Mouse (Mus musculus): Measurements from ENCODE around the gene Wwc2. TPM values are rescaled to one million over a fixed set of nuclear protein-coding genes. Genes with fewer than 3 reads are reported as not detected.

The Wwc2 gene
- polyA plus RNA-seq, 1 experiment from 2014 or later, result 18.0 TPM

- no peak overlapping the region for H3K4me2 ChIP-seq
- H3K9me3 ChIP-seq (replicated peaks), result no peaks in the 10 kb centered on the region
- 83% methylated on average over 13 of the region's 13 CpGs for WGBS
- H3K27ac ChIP-seq, result no peak overlapping the region
- no peak overlapping the region for H3K4me3 ChIP-seq (replicated peaks)
- H3K4me1 ChIP-seq, result 0 out of 2 replicates have a peak, but pooled peaks cover 5% of the 10 kb centered on the region
- H3K36me3 ChIP-seq, result peaks cover 25% of the 10 kb centered on the region
- no peaks in the 10 kb centered on the region for H3K27me3 ChIP-seq
- no peak overlapping the region for H3K9ac ChIP-seq
- ATAC-seq (replicated peaks; ENCODE audit: low FRiP score), result no peak
These were observed 99.9 kb downstream of the Wwc2 start for GRCm38 (mm10) chr8:47890814-47891210.

- H3K4me3 ChIP-seq (replicated peaks), result no peak overlapping the region
These were observed 100.5 kb downstream of the Wwc2 start for GRCm38 (mm10) chr8:47889936-47890813.

GRCm38 (mm10) chr8:47888841-47889570 lies 101.7 kb downstream of the Wwc2 start:
- H3K36me3 ChIP-seq, result peaks cover 42% of the 10 kb centered on the region
- no peak overlapping the region for H3K4me3 ChIP-seq (replicated peaks)
- no peak overlapping the region for H3K27ac ChIP-seq
- no peak overlapping the region for H3K9ac ChIP-seq
- H3K9me3 ChIP-seq (replicated peaks), result no peaks in the 10 kb centered on the region
- H3K27me3 ChIP-seq, result no peaks in the 10 kb centered on the region
- 0 out of 2 replicates have a peak, but pooled peaks cover 5% of the 10 kb centered on the region for H3K4me1 ChIP-seq
- no peak overlapping the region for H3K4me2 ChIP-seq
- 55% methylated on average over 11 of the region's 11 CpGs for WGBS
- ATAC-seq (replicated peaks; ENCODE audit: low FRiP score), result no peak

More at GRCm38 (mm10) chr8:47889936-47890813, 100.5 kb downstream of the Wwc2 start:
- Histone ChIP-seq H3K9me3 (replicated peaks) (no peaks in the 10 kb centered on the region), H3K4me2 (no peak overlapping the region), H3K27ac (no peak overlapping the region), H3K36me3 (peaks cover 30% of the 10 kb centered on the region), H3K9ac (no peak overlapping the region), H3K27me3 (no peaks in the 10 kb centered on the region), H3K4me1 (0 out of 2 replicates have a peak, but pooled peaks cover 5% of the 10 kb centered on the region)
- no peak for ATAC-seq (replicated peaks; ENCODE audit: low FRiP score)
- 76% methylated on average over 23 of the region's 23 CpGs for WGBS

GRCm38 (mm10) chr8:47884306-47884705 lies 106.4 kb downstream of the Wwc2 start:
- H3K4me2 ChIP-seq, result no peak overlapping the region

GRCm38 (mm10) chr8:47883739-47884138 lies 107.0 kb downstream of the Wwc2 start:
- Histone ChIP-seq H3K9ac (no peak overlapping the region), H3K4me1 (no peaks in the 10 kb centered on the region), H3K36me3 (peaks cover 78% of the 10 kb centered on the region), H3K4me3 (replicated peaks) (no peak overlapping the region), H3K4me2 (no peak overlapping the region), H3K9me3 (replicated peaks) (no peaks in the 10 kb centered on the region), H3K27me3 (no peaks in the 10 kb centered on the region), H3K27ac (no peak overlapping the region)
- WGBS, result 92% methylated on average over 8 of the region's 8 CpGs
- no peak for ATAC-seq (replicated peaks; ENCODE audit: low FRiP score)

More at GRCm38 (mm10) chr8:47884306-47884705, 106.4 kb downstream of the Wwc2 start:
- no peaks in the 10 kb centered on the region for H3K4me1 ChIP-seq
- H3K9ac ChIP-seq, result no peak overlapping the region
- H3K27me3 ChIP-seq, result no peaks in the 10 kb centered on the region
- 84% methylated on average over 5 of the region's 5 CpGs for WGBS
- H3K27ac ChIP-seq, result no peak overlapping the region
- H3K9me3 ChIP-seq (replicated peaks), result no peaks in the 10 kb centered on the region
- no peak for ATAC-seq (replicated peaks; ENCODE audit: low FRiP score)
- peaks cover 73% of the 10 kb centered on the region for H3K36me3 ChIP-seq
- H3K4me3 ChIP-seq (replicated peaks), result no peak overlapping the region

- Histone ChIP-seq H3K9me3 (replicated peaks) (no peaks in the 10 kb centered on the region), H3K9ac (no peak overlapping the region), H3K36me3 (peaks cover 87% of the 10 kb centered on the region), H3K4me1 (peaks cover 18% of the 10 kb centered on the region; the same call in 1 of the 2 replicates), H3K27ac (no peak overlapping the region), H3K27me3 (no peaks in the 10 kb centered on the region), H3K4me3 (replicated peaks) (no peak overlapping the region), H3K4me2 (no peak overlapping the region)
- 66% methylated on average over 3 of the region's 3 CpGs for WGBS
- ATAC-seq (replicated peaks; ENCODE audit: low FRiP score), result no peak
These were observed 112.2 kb downstream of the Wwc2 start for GRCm38 (mm10) chr8:47878516-47878915.

- H3K9ac ChIP-seq, result no peak overlapping the region
- no peak overlapping the region for H3K4me2 ChIP-seq
- 92% methylated on average over 12 of the region's 12 CpGs for WGBS
- H3K4me1 ChIP-seq, result peaks cover 18% of the 10 kb centered on the region; the same call in 1 of the 2 replicates
- no peak for ATAC-seq (replicated peaks; ENCODE audit: low FRiP score)
- no peak overlapping the region for H3K27ac ChIP-seq
- peaks cover 70% of the 10 kb centered on the region for H3K36me3 ChIP-seq
- H3K27me3 ChIP-seq, result no peaks in the 10 kb centered on the region
- no peak overlapping the region for H3K4me3 ChIP-seq (replicated peaks)
- H3K9me3 ChIP-seq (replicated peaks), result no peaks in the 10 kb centered on the region
These were observed 114.9 kb downstream of the Wwc2 start for GRCm38 (mm10) chr8:47875865-47876264.

GRCm38 (mm10) chr8:47874497-47875178 lies 116.1 kb downstream of the Wwc2 start:
- 68% methylated on average over 13 of the region's 13 CpGs for WGBS
- Histone ChIP-seq H3K9me3 (replicated peaks) (no peaks in the 10 kb centered on the region), H3K4me2 (no peak overlapping the region), H3K4me3 (replicated peaks) (no peak overlapping the region), H3K9ac (no peak overlapping the region), H3K27me3 (no peaks in the 10 kb centered on the region), H3K27ac (peak overlapping the region; percentile 52), H3K4me1 (peaks cover 18% of the 10 kb centered on the region; the same call in 1 of the 2 replicates), H3K36me3 (peaks cover 66% of the 10 kb centered on the region)
- no peak for ATAC-seq (replicated peaks; ENCODE audit: low FRiP score)

- peak; percentile 79 for ATAC-seq (replicated peaks; ENCODE audit: low FRiP score)
These were observed 118.2 kb downstream of the Wwc2 start for GRCm38 (mm10) chr8:47872361-47873107.

GRCm38 (mm10) chr8:47867067-47867466 lies 123.7 kb downstream of the Wwc2 start:
- Histone ChIP-seq H3K36me3 (peaks cover 83% of the 10 kb centered on the region), H3K4me2 (no peak overlapping the region), H3K4me3 (replicated peaks) (no peak overlapping the region), H3K4me1 (peaks cover 6% of the 10 kb centered on the region; the same call in 1 of the 2 replicates), H3K9me3 (replicated peaks) (no peaks in the 10 kb centered on the region), H3K27ac (no peak overlapping the region), H3K27me3 (no peaks in the 10 kb centered on the region), H3K9ac (no peak overlapping the region)
- ATAC-seq (replicated peaks; ENCODE audit: low FRiP score), result peak; percentile 55
- 21% methylated on average over 8 of the region's 8 CpGs for WGBS

More at GRCm38 (mm10) chr8:47872361-47873107, 118.2 kb downstream of the Wwc2 start:
- WGBS, result 51% methylated on average over 13 of the region's 13 CpGs
- Histone ChIP-seq H3K9ac (no peak overlapping the region), H3K4me2 (no peak overlapping the region), H3K4me1 (peaks cover 18% of the 10 kb centered on the region; the same call in 1 of the 2 replicates), H3K9me3 (replicated peaks) (no peaks in the 10 kb centered on the region), H3K36me3 (peaks cover 66% of the 10 kb centered on the region), H3K27me3 (no peaks in the 10 kb centered on the region), H3K4me3 (replicated peaks) (no peak overlapping the region), H3K27ac (no peak overlapping the region)

- H3K36me3 ChIP-seq, result peaks cover 85% of the 10 kb centered on the region
- 0 out of 2 replicates have a peak, but pooled peaks have one; percentile 12 for ATAC-seq (replicated peaks; ENCODE audit: low FRiP score)
- no peak overlapping the region for H3K27ac ChIP-seq
- whole genome bisulfite sequencing, result 84% methylated on average over 8 of the region's 8 CpGs
- no peak overlapping the region for H3K9ac ChIP-seq
- no peak overlapping the region for H3K4me3 ChIP-seq (replicated peaks)
- peaks cover 6% of the 10 kb centered on the region; the same call in 1 of the 2 replicates for H3K4me1 ChIP-seq
- H3K27me3 ChIP-seq, result no peaks in the 10 kb centered on the region
- H3K4me2 ChIP-seq, result no peak overlapping the region
- no peaks in the 10 kb centered on the region for H3K9me3 ChIP-seq (replicated peaks)
These were observed 124.2 kb downstream of the Wwc2 start for GRCm38 (mm10) chr8:47866568-47866967.
